Mouse (Mus musculus) layer of hippocampus, adult 9-11 months (tissue): ENCODE measurements around the gene Mfsd1.
A peak's percentile ranks its signal among the peaks of the same experiment; 100 is the strongest.

Experiments
- DNase-seq: peaks from one replicate; pipeline ENCODE4 v3.0.0; 2022

The Mfsd1 gene

DNA sequence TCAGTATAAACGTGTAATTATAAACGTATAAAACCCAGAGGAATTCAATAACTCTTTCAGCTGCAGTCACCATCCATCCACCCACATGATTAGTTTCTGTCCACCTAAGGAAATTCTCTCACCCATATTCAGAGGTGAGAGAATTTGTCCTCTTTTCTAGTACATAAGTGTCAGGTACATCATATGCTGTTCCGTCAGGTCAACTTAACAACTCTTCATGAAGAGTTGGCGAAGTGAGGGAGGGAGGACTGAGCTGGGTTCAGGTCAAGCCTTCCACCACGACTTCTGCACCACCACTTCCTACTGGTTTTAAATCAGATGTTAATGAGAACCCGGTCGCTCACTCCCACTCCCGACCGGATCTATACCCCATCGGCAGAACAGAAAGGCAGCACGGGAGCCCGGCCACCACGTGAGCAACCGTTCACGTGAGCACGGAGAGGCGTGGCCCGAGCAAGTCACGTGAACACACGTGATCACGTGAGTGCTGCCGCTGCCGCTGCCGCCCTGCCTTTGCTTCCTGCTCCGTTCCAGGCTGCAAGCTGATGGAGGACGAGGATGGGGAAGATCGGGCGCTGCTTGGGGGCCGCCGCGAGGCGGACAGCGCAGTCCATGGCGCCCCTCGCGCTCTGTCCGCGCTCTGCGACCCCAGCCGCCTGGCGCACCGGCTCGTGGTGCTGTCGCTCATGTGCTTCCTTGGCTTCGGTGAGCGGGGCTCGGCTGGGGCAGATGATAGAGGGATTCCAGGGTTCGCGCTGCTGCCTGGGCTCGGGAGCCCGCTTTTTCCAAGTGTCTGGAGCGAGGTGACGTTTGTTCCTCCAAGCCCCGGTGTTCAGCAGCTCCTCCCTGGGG lies at the start of gene Mfsd1:
Gene Mfsd1 (plus strand): TSS at position 469 of the 852 bp plus-strand sequence.
- DNase-seq: peak; percentile 41

DNA sequence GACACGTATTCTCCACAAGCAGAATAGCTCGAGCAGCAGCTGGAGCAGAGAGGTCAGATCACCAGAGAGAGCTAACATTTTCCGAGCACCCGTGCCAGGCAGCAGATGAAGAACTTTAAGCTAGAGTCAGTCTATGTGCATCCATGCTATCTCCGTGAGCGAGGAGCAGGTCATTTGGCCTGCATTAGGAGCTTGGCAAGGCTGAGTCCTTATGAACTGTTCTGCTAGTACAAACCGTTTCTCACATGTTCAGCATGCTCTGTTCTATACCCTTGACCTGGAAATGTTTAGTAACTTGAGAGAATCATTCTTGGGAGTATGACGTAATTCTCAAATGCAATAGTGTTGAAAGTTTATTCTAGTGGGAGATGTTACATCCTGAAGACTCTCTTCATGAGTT lies 38.9 kb upstream of the Mfsd1 start:
- DNase-seq: no peak

DNA sequence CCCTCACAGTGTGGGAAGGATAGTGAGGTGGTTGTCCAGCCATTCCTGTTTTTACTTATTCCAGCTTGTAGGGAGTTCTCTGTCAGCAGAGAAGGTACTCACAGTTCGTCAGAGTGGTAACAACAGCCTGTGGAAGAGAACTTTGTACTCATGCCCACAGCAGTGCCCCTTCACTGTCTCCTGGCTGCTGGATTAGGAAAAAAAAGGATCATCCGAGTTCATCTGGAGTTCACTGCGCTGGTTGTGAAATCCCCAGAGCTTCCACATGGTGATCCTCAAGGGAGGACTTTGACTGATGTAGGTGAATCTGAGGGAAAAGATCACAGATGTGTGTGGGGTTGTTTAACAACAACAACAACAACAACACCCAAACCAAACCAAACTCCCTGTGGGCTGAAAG lies 31.3 kb upstream of the Mfsd1 start:
- DNase-seq: no peak

DNA sequence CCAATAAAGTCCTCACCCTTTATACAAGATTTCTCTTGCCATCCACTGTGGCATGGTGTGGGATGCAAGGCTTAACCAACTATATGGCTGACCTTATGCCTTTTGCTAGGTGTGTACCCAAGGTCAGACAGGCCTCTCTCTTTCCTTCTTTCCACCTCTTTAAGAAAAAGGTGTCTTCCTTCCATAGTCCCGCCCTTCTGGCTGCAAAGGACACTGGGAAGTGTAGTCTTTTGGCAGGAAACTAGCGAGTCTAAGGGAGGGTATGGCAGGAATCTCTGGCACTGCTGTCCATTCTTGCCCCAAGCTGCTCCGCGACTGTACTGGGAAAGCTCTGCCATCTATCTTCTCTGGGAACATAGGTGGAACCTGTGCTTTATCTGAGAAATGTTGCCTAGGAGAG lies 29.3 kb upstream of the Mfsd1 start:
- DNase-seq: no peak

DNA sequence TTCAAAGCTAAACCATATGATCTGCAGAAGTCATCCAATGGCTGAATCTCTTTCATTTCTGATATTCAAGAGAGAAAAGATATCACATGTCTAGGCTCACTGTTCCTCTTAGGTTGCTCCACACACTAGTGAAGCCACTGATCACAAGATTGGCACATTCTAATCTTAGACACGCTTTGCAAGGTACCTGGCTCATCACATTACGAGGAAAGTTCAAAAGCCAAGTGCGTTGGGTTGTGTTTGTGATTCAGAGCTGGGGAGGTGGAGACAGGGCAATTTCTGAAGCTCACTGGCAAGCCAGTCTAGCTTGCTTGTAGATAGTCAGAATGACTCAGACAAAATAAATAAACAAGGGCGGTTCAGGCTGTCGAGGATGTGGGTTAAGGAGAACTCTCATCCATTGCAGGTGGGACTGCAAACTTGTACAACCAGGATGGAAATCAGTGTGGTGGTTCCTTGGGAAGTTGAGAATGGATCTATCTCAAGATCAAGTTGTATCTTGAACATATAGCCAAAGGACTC lies 28.6 kb upstream of the Mfsd1 start:
- DNase-seq: no peak

DNA sequence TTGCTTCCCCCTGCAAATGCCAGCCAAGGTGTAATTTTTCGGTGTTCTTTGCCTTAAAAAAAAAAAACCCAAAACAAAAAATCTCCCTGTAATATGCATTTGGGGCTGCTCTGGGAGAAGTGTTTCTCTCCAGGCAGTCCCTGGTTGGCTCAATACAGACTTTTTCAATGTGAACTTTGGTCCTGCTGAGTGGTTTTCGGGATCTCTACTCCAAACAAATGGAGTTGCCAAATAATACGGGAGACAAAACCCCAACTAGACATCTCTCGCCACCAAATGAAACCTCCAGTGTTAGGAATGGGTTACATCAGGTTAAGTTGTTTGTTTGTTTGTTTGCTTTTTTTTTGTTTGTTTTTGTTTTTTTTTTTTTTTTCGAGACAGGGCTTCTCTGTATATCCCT lies 27.3 kb upstream of the Mfsd1 start:
- DNase-seq: no peak

DNA sequence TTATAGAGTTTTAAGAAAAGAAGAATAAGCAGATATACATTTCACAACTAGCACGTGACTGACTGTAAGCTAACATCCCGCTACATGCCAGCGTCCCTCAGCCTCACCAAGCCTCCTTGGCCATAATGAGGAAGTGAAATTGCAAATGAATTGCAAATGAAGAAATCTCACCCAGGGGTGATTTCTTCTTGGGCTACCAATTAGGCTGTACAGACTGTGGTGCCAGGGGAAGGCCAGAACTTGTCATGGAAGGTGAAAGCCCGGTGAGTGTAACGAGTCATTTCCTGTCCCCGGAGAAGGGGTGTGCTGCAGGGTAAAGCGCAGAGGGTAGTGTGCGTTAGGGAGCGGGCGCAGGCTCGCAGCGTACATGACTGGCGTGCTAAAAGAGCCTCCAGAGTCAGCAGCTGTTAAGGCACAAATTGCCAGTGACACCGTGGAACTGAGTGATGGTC lies 25.3 kb upstream of the Mfsd1 start:
- no peak for DNase-seq

DNA sequence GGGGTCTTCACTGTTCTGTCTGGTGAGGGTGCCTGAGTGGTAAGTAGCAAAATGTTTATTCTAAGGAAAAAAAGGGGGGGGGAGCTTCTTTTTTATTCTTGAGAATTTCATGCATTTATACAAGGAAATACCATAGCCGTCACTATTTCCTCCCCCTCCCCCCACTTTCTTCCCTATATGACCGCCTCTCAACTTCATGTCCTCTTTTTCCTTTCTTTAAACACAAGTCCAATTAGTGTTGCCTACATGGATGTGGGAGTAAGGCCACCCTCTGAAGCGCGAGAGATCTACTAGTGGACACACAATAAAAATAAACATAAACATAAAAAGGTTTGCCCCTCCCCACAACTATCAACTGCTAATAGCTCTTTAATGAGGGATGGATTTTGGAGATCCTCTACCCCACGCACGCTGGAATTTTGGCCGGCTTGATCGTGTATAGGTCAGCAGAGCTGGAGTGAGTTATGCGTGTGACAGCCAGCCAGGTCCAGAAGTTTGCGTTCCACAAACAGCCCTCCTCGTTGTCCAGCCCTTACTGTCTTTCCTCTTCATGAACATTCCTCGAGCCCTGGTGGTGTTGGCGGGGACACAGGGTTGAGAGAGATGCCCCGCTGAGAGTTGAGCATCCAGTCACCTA lies 24.7 kb upstream of the Mfsd1 start:
- no peak for DNase-seq

DNA sequence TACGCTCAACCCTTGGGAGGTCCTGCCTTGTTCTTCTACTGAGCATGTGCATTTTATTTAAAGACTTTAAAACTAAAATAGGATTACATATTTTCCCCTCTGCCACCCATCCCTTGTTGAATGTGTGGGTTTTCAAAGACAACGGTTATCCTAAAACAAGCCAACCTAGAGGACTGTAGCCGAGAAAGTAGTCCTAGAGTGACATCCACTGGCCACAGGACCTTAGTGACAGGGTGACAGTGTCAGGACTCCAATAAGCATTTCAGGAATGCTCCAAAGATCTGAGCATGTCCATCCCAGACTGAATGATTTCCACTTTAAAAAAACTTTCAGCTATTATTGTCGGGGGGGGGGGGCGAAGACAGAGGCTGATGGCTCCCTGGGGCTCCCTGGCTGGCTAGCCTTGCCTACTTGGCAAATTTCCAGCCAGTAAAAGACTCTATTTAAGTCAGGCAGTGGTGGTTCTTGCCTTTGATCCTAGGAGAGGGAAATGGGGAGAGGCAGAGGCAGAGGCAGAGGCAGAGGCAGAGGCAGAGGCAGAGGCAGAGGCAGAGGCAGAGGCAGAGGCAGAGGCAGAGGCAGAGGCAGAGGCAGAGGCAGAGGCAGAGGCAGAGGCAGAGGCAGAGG lies 17.7 kb upstream of the Mfsd1 start:
- DNase-seq: no peak

DNA sequence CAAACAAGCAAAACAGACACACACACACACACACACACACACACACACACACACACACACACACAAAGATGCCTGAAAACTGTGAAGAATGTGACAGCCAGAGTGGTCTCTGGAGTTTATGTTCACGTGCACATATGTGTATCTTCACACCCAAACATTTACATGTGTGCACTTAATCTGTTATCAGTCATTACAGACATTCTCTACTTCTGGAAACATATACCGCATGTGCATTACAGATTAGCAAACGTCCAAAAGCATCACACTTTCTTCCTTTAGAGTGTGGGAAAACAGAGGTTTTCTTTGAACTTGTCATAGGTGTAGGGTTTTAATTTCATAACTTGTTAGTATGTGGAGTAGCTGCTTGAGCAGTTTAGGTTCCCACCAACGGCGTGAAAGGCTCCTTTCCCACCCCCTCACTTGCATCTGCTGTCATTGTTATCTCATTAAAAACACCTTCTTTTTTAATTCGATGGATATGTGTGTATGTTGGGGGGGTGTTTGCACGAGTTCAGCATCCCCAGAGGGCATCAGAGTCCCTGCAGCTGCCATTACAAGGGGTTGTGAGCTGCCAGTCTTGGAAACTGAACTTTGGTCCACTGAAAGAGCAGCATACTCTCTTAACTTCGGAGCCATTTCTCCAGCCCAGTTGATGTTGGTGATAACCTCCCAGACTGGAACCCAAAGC lies 16.9 kb upstream of the Mfsd1 start:
- no peak for DNase-seq

DNA sequence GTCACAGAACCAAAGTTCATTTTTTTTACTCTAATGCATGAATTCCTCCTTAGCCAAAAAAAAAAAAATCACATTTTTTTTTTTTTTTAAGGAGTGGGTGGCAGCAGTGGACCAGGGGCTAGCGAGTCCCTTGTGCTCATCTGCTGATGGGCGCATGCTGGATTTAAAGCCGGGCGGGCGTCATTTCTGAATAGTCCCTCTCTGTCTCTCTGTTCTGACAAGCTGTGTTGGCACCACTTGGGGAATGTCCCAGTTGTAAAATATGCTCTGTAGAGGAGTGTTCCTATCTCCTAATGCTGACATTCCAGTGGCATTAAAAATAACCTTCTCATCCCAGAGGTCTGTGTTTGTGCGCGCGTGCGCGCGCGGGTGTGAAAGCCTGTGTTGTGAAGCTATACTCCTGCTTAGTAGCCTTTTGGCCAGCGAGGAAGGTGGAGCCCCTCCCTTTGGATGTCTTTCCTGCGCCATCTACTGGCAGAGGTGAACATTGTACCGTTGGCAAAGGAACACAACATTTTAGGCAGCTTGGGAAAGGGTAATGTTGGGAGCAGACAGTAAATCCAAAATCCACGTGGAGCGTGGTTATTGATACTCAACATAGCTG lies 14.4 kb upstream of the Mfsd1 start:
- DNase-seq: peak; percentile 77

DNA sequence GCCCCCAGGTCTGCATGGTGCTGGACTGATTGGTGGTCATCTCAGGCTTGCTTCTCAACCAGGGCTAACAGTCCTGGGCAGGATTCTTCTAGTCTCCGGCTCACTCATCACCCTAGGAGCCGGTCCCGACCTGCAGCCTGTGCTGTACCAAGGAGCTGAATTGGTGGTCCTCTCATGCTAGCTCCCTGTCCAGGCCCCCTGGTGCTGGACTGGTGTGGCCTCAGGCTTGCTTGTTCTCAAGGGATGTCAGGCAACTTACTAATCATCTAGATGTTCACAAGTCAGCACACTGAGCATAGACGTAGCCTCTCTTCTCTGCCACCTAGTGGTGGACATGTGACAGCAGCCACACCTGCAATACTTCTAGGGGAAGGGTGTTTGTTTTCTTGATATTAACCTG lies 9.6 kb upstream of the Mfsd1 start:
- peak; percentile 8 for DNase-seq

DNA sequence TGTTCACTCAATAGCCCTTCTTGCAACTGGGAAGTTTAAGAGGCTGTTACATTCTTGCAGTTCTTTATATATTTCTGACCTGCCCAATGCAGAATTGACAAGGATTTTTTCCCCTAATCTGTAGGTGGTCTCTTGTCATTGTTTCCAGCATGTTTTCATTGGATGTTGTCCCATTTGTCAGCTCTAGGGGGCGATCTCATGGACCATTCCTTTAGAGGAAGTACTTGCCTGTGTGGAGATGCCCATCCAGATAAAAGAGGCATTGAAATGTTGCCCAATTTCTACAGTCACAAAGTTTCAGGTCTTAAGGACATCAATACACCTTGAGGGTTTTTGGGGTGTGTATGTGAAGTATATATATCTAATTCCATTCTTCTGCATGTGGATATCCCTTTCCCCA lies 9.0 kb upstream of the Mfsd1 start:
- no peak for DNase-seq

DNA sequence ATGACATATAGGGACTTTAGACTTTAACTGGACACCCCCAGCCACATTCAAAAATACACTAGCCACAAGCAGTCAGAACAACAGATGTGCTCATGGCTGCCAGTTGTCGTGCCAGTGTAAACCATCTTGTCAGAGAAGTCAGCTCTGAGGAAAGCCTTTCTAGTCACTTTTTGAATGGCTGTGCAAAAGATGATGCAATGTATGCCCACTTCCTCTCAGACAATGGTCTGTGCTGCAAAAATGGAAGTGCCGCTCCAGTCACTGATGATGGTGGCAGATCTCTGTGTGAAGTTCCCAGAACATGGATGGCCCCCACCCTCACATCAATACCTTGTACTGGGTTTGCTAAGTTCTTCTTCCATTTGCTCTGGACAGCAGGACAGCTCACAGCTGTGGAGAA lies 6.3 kb upstream of the Mfsd1 start:
- no peak for DNase-seq

DNA sequence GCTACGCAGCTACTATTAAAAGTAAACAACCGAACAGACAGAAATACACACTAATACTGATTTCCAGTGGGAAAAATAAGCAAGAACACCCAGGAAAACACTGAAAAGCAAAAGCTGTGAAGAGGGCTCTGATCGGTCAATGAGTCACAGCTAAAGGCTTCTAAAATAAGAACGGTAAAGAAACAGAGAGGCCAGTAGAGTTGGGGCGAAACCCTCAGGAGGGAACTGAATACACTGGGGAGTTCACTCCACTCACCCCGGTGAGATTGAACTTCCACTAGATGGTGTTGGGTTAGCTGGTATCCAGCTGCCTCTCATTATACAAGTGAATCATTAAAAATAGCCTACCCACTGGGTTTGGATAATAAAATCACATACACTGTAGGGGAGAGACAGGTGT lies 5.8 kb upstream of the Mfsd1 start:
- no peak for DNase-seq

DNA sequence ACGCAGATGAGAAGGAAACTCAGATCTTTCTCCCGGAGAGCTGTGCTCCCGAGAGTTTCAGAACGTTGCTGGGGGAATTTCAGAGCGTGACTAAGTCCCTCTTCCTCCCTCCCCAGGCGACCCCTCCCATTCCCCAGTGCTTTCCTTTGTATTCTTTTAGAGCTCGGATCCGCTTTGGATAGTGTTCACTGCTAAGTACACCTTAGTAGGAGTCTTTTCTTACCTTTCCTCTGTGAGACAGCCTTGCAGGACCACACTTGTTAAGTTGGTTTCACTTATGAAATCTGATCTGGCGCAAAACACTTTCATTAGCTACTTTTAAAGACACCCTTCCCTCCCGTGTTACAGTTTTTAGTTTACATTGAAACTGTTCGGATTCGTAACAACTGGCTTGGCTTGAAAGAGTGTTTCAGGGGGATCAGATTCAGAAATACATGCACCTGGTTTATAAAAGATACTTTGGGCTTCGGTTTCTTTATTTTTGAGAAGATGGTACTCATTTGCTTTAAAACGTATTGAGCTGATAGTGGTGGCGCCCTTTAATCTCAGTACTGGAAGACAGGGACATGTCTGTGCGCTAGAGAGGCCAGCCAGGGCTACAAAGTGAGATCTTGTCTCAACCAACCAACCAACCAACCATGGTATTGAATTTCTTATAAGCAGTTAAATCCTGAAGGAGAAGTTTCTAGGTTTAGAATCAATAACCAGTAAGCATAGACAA lies 744 bp downstream of the Mfsd1 start:
- DNase-seq: peak; percentile 8

DNA sequence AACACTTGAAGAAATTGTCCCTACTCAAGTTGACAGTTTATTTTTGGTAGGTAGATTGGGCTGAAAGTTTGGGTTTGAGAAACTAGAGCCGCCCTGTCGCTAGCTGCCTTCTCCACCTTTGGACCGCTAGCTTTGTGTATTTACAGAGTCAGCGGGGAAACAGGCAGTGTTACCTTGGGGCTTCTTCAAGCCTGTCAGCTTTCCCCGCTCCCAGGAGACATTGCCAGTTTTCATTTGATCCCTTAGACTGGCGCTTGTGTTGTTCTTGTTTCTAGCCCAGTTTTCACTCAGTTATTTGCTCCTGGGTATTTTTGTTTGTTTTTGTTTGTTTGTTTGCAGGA lies 1.3 kb downstream of the Mfsd1 start:
- DNase-seq: no peak

DNA sequence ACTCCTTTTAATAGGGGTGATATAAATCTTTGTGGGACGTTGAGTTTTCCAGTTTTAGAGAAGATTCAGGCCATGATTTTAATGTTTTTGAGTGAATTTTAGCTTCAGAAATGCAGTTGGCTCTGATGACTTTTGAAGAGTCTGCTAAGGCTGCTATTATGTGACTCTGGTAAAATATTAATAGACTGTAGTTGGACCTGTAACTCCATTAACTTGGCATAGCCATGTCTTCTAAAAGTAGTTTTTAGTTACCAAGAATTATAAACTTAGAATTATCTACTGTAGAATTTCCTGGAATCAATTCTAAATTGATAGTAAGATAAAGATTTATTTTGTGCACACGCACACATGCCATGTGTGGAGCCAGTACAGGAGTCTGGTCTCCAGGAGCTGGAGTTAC lies 4.0 kb downstream of the Mfsd1 start:
- DNase-seq: no peak

DNA sequence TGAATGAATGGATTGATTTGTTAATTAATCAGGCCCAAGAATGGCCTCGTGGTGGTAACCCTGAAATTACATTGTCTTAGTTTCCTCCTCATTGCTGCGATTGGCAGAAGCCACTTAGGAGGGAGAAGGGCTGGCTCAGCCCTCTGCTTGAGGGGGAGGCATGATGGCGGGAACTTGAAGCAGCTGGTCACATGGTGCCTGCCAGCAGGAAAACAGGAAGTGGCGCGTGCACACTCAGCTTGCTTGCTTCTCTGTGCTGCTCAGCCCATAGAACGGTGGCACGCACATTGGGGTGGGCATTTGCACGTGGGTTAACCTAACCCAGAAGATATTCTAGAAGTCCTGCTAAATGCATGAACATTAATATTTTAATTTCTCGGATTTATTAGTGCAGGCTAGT lies 4.9 kb downstream of the Mfsd1 start:
- peak; percentile 32 for DNase-seq

DNA sequence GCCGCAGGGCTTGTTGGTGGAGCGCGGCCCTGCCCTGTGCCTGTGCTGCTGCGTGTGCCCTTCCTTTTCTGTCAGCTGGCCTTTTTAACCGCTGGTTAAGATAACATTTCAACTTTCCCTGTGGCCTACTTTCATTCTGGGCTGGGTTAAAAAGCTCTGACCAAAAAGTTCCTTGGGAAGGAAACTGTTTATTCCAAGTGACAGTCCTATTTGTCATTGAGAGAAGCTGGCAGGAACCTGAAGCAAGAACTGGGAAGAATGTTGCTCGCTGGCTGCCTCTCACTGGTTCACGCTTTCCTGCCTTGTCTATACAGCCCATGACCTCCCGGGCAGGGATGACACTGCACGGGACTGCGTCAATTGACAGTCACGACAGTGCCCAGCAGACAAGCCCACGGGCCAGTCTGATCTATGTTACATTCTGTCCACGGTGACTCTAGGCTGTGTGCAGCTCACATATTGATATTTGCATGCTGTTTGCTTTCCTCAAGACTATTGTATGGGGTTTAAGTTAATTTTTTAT lies 19.1 kb downstream of the Mfsd1 start:
- no peak for DNase-seq

DNA sequence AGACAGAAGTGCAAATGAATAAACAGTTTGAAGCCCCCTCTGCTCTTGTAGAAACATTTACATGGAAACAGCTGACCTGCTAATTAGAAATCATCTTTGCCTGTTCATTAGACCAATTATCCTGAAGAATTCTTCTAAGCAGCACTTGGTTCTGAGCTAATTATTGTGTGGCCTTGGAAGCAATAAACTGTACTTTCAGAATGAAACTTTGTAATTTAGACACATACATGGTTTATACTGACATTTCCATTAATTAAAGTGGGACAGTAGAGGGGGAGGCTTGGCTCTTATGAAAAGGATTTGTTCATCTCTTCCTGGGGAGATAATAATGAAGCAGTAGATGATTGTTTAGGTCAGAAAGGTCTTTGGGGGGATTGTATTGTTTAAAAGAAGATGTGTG lies 35.7 kb downstream of the Mfsd1 start:
- no peak for DNase-seq

DNA sequence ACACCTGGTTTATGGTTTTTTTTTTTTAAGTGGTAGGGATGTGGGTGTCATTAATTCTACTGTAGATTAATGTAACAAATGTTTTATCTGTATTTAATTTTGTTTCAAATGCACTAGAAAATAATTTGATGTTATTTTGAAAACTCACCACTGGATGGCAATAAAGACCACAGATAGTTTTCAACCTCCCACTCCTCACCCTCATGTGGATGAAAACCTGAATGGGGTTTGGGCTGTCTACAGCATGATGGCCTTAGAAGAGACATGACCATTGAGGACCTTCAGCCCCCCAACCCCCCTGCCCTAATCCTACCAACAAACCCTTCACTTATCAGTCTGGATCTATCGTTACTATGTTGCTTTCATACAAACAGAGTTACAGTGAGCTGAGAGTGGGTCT lies 42.1 kb downstream of the Mfsd1 start:
- DNase-seq: no peak
